Mouse (Mus musculus) lung, adult 2 months (tissue): ENCODE data around the gene Bsn.

Source experiments
- CTCF ChIP-seq: fragments of 200-500 bp; IDR thresholded peaks from 2 replicates; pipeline ENCODE4 v1.5.1; 2011; ENCODE audit warnings: mild to moderate bottlenecking, low read length, control low read depth; ENCODE audit not compliant: insufficient read depth
- POLR2A ChIP-seq: fragments of 200-500 bp; IDR thresholded peaks from 2 replicates; pipeline ENCODE4 v1.6.1; 2011; ENCODE audit warnings: low read depth, mild to moderate bottlenecking, control low read depth, low read length, borderline replicate concordance; ENCODE audit errors: extremely low read depth

GRCm38 (mm10) chr9:108105549-108105863, 84.7 kb downstream of the Bsn start:
- no peak for TF ChIP-seq POLR2A
- TF ChIP-seq CTCF: no peak
